Mouse (Mus musculus) stomach, embryonic 14.5 days (tissue): Measurements from ENCODE around the gene Abhd5. TPM values are rescaled to one million over a fixed set of nuclear protein-coding genes. Genes with fewer than 3 reads are reported as not detected.
A peak's percentile ranks its signal among the peaks of the same experiment; 100 is the strongest.

Experiments
- ATAC-seq: fragments of 200-750 bp; cut with Nextera tagmentation; 2 replicates; pipeline ENCODE4 v1.8.0; 2017; ENCODE audit warnings: low read depth, moderate TSS enrichment; ENCODE audit not compliant: insufficient number of reproducible peaks, insufficient read depth, low FRiP score
- H3K27ac ChIP-seq: fragments of 300-500 bp; sonication (generic); 2 replicates; pipeline ENCODE4 v1.5.1; 2014; ENCODE audit warnings: mild to moderate bottlenecking, low read length, moderate library complexity, mixed read lengths
- H3K27me3 ChIP-seq: fragments of 300-500 bp; sonication (generic); 2 replicates; pipeline ENCODE4 v1.6.1; 2014; ENCODE audit warnings: low read length, control low read depth, mixed read lengths; ENCODE audit not compliant: control insufficient read depth, insufficient read depth
- H3K36me3 ChIP-seq: fragments of 300-500 bp; sonication (generic); 2 replicates; pipeline ENCODE4 v1.6.1; 2014; ENCODE audit warnings: mild to moderate bottlenecking, control low read depth, low read length, moderate library complexity, mixed read lengths; ENCODE audit not compliant: control insufficient read depth, insufficient read depth
- H3K4me1 ChIP-seq: fragments of 300-500 bp; sonication (generic); 2 replicates; pipeline ENCODE4 v1.6.1; 2014; ENCODE audit warnings: low read length, control low read depth, mixed read lengths; ENCODE audit not compliant: control insufficient read depth, insufficient read depth
- H3K4me2 ChIP-seq: fragments of 300-500 bp; sonication (generic); replicated peaks from 2 replicates; pipeline ENCODE4 v1.6.1; 2014; ENCODE audit warnings: low read depth, low read length, control low read depth
- H3K4me3 ChIP-seq: fragments of 300-500 bp; sonication (generic); 2 replicates; pipeline ENCODE4 v1.5.1; 2014; ENCODE audit warnings: low read depth, low read length, control low read depth
- H3K9ac ChIP-seq: fragments of 300-500 bp; sonication (generic); replicated peaks from 2 replicates; pipeline ENCODE4 v1.6.1; 2014; ENCODE audit warnings: low read depth, mild to moderate bottlenecking, control low read depth, low read length, moderate library complexity, mixed read lengths
- H3K9me3 ChIP-seq: fragments of 300-500 bp; sonication (generic); 2 replicates; pipeline ENCODE4 v1.6.1; 2016; ENCODE audit warnings: low read depth, low read length, control low read depth; ENCODE audit not compliant: control insufficient read depth
- WGBS: fragments of 180-500 bp; shearing (Covaris S2); extraction: QIAGEN DNeasy Blood & Tissue Kit; methylation state at CpG from one replicate; pipeline ENCODE4 v1.1.7; 2014; 5-methylcytosine and 5-hydroxymethylcytosine counted together
- polyA plus RNA-seq: library from polyadenylated mRNA; unstranded; fragments of >200 nt; fragmentation: Nextera tagmentation; extraction: Ambion mirVana; gene quantifications from 2 replicates; pipeline ENCODE4 v1.2.1, GENCODE M21; 2014

Gene Abhd5
- polyA plus RNA-seq, 1 experiment from 2014 or later = 24.6 TPM

- no peaks in the 10 kb centered on the region for H3K27me3 ChIP-seq
- no peak for ATAC-seq
- no peak overlapping the region for H3K27ac ChIP-seq
- H3K36me3 ChIP-seq = no peaks in the 10 kb centered on the region
- H3K4me3 ChIP-seq = no peak overlapping the region
- no peaks in the 10 kb centered on the region for H3K4me1 ChIP-seq
- H3K9ac ChIP-seq = no peak overlapping the region
- H3K4me2 ChIP-seq = no peak overlapping the region
- 37% methylated on average over 8 of the region's 8 CpGs for WGBS
- H3K9me3 ChIP-seq = no peaks in the 10 kb centered on the region
Measured at GRCm38 (mm10) chr9:122337510-122337931, 13.9 kb upstream of the Abhd5 start.

DNA sequence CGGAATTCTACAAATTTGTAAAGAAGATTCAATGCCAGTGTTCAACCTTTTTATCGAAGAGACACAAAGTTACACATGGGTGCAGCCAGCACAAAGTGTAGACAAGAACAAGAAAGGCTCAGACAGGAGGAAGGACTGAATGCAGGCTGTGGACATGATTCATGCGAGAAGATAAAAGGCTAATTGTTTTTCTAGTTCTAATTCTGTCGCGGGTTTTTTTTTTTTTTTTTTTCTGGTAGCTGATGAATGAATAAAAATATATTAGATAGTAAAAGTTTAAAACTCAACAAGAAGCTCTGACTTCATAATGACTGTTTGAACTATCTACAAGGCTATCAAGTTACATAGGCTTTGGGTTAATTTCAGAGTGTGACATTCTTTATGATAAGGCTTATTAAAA, 11.4 kb upstream of the Abhd5 start:
- H3K27me3 ChIP-seq = no peaks in the 10 kb centered on the region
- WGBS = 65% methylated on average over 5 of the region's 5 CpGs
- H3K4me3 ChIP-seq = no peak overlapping the region
- H3K9me3 ChIP-seq = no peaks in the 10 kb centered on the region
- no peak for ATAC-seq
- no peak overlapping the region for H3K4me2 ChIP-seq
- H3K9ac ChIP-seq = no peak overlapping the region
- no peak overlapping the region for H3K27ac ChIP-seq
- H3K36me3 ChIP-seq = no peaks in the 10 kb centered on the region
- H3K4me1 ChIP-seq = no peaks in the 10 kb centered on the region

- WGBS = 84% methylated on average over 7 of the region's 7 CpGs
Measured at GRCm38 (mm10) chr9:122343399-122343798, 8.0 kb upstream of the Abhd5 start.

DNA sequence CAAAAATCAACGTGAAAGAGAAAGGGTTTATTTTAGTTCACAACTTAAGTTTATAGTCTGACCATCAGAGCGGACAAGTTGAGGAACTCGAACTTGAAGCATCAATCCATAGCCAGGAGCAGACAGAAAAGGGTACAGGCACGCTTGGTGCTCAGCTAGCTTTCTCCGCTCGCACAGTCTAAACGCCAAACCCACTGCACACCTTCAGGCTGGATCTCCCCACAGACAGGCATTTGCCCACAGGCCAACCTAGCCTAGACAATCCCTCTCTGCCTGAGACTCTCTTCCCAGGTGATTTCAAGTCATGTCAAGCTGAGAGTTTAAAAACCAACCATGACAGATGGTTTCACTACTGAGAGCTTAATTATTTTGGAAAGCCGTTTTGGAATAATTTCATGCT, 6.8 kb upstream of the Abhd5 start:
- H3K36me3 ChIP-seq = no peaks in the 10 kb centered on the region
- no peak overlapping the region for H3K4me2 ChIP-seq

More at GRCm38 (mm10) chr9:122343399-122343798, 8.0 kb upstream of the Abhd5 start:
- H3K4me2 ChIP-seq = no peak overlapping the region
- no peaks in the 10 kb centered on the region for H3K4me1 ChIP-seq
- no peaks in the 10 kb centered on the region for H3K27me3 ChIP-seq
- ATAC-seq = no peak
- H3K36me3 ChIP-seq = no peaks in the 10 kb centered on the region
- no peak overlapping the region for H3K4me3 ChIP-seq
- H3K9ac ChIP-seq = no peak overlapping the region
- no peak overlapping the region for H3K27ac ChIP-seq
- no peaks in the 10 kb centered on the region for H3K9me3 ChIP-seq

GRCm38 (mm10) chr9:122345291-122345690, 6.1 kb upstream of the Abhd5 start:
- no peak overlapping the region for H3K27ac ChIP-seq
- no peak overlapping the region for H3K9ac ChIP-seq
- no peak overlapping the region for H3K4me3 ChIP-seq
- no peak for ATAC-seq
- H3K4me2 ChIP-seq = no peak overlapping the region
- no peaks in the 10 kb centered on the region for H3K27me3 ChIP-seq
- H3K4me1 ChIP-seq = no peaks in the 10 kb centered on the region
- H3K9me3 ChIP-seq = no peaks in the 10 kb centered on the region
- 79% methylated on average over 3 of the region's 3 CpGs for WGBS
- H3K36me3 ChIP-seq = no peaks in the 10 kb centered on the region

More for the DNA sequence above, 6.8 kb upstream of the Abhd5 start:
- Histone ChIP-seq H3K27ac (no peak overlapping the region), H3K9me3 (no peaks in the 10 kb centered on the region), H3K4me3 (no peak overlapping the region), H3K27me3 (no peaks in the 10 kb centered on the region), H3K9ac (no peak overlapping the region), H3K4me1 (no peaks in the 10 kb centered on the region)
- 83% methylated on average over 8 of the region's 8 CpGs for WGBS
- no peak for ATAC-seq

DNA sequence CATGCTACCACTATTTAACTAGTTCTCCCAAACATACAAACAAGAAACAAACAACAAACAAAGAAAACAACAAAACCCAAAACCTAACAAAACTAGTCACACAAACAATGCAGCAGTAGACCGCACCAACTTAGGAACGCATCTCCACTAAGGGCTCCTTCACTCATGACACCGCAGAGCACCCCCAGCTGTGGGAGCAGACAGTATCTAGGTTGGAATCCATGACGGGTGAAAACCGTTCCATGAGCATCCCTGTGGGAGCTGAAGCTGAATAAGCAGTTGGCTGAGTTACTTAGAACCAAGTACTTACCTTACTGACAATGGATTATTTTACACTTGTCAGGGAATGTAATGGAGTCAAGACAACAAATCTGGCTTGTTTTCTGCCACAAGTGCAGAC, 5.3 kb upstream of the Abhd5 start:
- no peak for ATAC-seq
- WGBS = 82% methylated on average over 5 of the region's 5 CpGs
- Histone ChIP-seq H3K27ac (no peak overlapping the region), H3K4me2 (no peak overlapping the region), H3K4me1 (no peaks in the 10 kb centered on the region), H3K4me3 (no peak overlapping the region), H3K27me3 (no peaks in the 10 kb centered on the region), H3K36me3 (no peaks in the 10 kb centered on the region), H3K9me3 (no peaks in the 10 kb centered on the region), H3K9ac (no peak overlapping the region)

DNA sequence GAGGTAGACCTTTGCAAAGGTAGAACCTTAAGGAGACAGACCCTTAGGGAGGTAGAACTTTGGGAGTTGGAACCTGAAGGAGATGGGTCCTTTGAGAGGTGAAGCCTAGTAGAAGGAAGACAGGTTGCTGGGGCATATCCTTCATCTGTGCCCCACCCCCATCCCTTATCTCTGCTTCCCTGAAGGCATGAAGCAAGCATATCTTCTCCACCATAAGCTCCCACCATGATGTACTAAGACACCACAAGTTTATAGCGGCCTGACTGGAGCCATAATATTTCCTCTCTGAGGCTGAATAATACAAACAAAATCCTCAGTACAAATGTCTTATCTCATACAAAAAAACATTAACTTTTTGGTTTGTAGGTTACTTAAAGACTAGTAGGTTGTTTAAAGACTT, 3.5 kb upstream of the Abhd5 start:
- Histone ChIP-seq H3K27me3 (no peaks in the 10 kb centered on the region), H3K4me2 (no peak overlapping the region), H3K4me3 (no peak overlapping the region), H3K9ac (no peak overlapping the region), H3K36me3 (no peaks in the 10 kb centered on the region), H3K4me1 (no peaks in the 10 kb centered on the region), H3K9me3 (no peaks in the 10 kb centered on the region), H3K27ac (no peak overlapping the region)
- WGBS = 81% methylated on average over 1 of the region's 1 CpGs
- ATAC-seq = no peak

- no peak overlapping the region for H3K9ac ChIP-seq
- no peaks in the 10 kb centered on the region for H3K4me1 ChIP-seq
- no peak for ATAC-seq
- H3K4me3 ChIP-seq = no peak overlapping the region
- no peaks in the 10 kb centered on the region for H3K36me3 ChIP-seq
- no peak overlapping the region for H3K4me2 ChIP-seq
- WGBS = 84% methylated on average over 4 of the region's 4 CpGs
- no peak overlapping the region for H3K27ac ChIP-seq
- H3K27me3 ChIP-seq = no peaks in the 10 kb centered on the region
- no peaks in the 10 kb centered on the region for H3K9me3 ChIP-seq
Measured at GRCm38 (mm10) chr9:122349286-122349685, 2.1 kb upstream of the Abhd5 start.

DNA sequence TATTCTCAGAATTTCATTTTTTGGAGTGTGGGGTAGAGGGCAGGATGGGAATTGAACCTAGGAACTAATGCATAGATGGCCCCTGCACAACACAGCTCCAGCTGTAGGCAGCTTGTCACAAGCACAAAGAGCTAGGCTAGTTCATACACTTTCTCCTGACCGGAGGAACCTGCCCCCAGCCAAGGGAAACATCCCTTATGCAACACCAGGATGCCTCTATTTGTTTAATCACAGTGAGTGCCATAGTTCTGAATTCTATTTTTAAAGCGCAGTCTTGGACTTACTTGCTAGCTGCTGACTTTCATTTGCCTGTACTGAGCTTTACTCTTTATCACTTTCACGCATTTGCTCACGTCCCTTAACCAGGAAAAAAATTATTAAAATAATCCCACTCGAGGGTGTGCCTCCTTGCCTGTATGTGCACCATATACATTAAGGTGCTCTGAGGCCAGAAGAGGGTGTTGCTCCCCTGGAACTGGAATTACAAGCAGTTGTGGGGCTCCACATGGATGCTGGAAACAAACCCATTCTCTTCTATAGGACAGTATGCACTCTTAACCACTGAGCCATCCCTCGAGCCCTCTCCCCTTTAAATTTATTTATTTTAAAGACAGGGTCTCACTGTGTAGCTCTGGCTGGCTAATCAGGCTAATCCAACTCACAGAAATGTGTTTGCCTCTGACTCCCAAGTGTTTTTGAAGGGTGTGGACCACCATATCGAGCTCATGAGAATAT, 845 bp upstream of the Abhd5 start:
- Histone ChIP-seq H3K27me3 (no peaks in the 10 kb centered on the region), H3K4me2 (peak overlapping the region; percentile 51; the same call in 1 of the 2 replicates), H3K4me1 (no peaks in the 10 kb centered on the region), H3K27ac (no peak overlapping the region), H3K9me3 (no peaks in the 10 kb centered on the region), H3K4me3 (peak overlapping the region; percentile 64; the same call in 1 of the 2 replicates), H3K9ac (no peak overlapping the region), H3K36me3 (no peaks in the 10 kb centered on the region)
- no peak for ATAC-seq
- WGBS = 72% methylated on average over 7 of the region's 7 CpGs
